Mouse (Mus musculus) lung, postnatal 36 days (tissue): ENCODE results near the gene Syce1l.
A peak's percentile ranks its signal among the peaks of the same experiment; 100 is the strongest.

ENCODE experiments used
- DNase-seq: peaks from one replicate; pipeline ENCODE4 v3.0.0; 2022; ENCODE audit warnings: mixed read lengths

Gene Syce1l

DNA sequence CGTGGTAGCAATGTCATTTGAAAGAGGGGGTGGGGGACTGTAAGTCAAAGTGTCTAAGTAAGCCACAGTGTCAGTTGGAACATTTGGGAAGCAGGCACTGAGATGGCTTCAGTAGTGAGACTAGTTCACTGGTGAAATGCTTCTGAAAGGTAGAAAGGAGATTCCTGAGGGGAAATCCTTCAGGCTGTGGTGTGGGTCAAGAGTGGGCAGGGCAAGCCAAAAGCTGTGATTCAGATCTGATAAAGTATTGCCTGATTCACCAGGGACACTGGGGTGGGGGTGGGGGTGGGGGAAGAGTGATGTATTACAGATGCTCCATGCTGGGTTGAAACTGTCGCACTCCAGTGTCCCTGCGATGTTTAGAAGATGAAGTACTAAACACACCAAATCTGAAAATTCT, 31.6 kb downstream of the Syce1l start:
- no peak for DNase-seq

- no peak for DNase-seq
Observed at GRCm38 (mm10) chr8:113675281-113675680, 32.3 kb downstream of the Syce1l start.

DNA sequence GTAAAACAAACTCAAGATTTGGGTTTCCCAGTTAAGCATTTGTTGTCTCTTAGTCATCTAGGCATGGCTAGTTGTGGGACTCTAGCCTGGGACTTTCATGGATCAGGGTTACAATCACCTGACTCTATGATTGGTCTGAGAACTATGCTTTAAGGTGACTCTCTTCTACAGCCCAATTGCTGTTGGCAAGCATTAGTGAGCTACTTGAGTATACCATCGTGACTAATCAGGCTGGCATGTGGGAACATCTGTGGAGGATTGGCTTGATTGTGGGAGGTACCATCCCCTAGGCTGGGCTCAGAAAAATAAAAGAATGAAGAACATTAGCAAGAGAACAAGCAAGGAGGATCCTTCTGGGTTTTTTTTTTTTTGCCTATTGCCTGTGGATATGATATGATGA, 33.8 kb downstream of the Syce1l start:
- DNase-seq, result no peak

- no peak for DNase-seq
Observed at GRCm38 (mm10) chr8:113679361-113679760, 36.3 kb downstream of the Syce1l start.

GRCm38 (mm10) chr8:113687889-113688542, 45.0 kb downstream of the Syce1l start:
- peak; percentile 48 for DNase-seq

DNA sequence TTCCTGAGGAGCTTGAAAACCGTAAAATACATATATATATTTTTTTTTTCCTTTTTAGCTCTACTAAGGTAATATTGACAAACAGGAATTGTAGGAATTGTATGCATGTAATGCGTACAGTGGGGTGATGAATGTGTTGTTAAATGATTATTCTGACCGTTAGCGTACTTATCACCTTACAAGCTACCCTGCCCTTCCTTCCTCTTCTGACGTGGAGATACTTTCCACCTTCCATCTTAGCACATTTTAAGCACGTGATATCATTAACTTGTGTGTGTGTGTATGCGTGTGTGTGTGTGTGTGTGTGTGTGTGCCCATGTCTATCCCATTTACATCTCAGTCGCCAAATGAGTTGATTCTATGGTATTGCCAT, 45.5 kb downstream of the Syce1l start:
- DNase-seq, result no peak

DNA sequence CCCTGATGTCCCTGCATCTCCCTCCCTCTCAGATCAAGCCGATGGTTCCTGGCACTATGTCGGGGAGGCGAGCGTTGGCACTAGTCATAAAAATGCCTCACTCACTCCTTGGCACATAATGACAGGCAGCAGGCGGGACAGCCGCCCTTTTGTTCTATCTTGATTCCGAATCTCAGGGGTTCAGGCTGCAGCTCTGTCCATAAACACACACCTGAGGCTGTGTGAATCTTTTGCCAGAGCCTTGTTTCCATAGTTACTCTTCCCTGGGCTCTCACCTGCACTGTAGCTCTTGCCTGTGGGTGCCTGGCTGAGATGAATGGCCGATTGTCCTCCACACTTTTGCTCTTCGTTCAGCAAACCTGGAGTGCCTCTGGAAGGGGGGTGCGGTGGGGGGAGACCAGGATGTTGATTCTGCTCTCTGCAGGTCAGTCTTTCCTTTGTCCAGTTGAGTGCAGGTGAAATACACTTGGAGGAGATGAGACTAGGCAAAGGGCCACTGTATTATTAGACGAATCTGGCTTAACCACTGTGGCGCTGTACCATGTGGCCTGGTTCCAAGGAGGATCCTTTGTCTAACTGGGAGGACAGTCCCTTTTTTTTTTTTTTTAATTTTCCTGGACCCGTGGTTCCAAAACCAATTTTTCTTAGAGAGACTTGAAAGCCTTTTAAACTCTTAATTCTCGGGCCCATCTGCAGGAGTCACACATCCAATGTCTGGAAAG, 48.8 kb downstream of the Syce1l start:
- DNase-seq, result no peak

- DNase-seq, result no peak
Observed at GRCm38 (mm10) chr8:113704968-113705367, 62.0 kb downstream of the Syce1l start.
